Mouse (Mus musculus) WW6 (cell line): Measurements from ENCODE around the gene Zfp69.

Experiments
- DNase-seq: peaks from one replicate; pipeline ENCODE4 v3.0.0-alpha.2; 2013; ENCODE audit warnings: low read depth, low spot score

Zfp69 gene

GRCm38 (mm10) chr4:120925386-120925785 lies 26.1 kb downstream of the Zfp69 start:
- no peak for DNase-seq

GRCm38 (mm10) chr4:120924554-120925299 lies 26.8 kb downstream of the Zfp69 start, which contains the start of gene Exo5:
Gene Exo5, minus strand, starts transcription at chr4:120925017.
- DNase-seq, result peak; percentile 80

- no peak for DNase-seq
These were observed 30.0 kb downstream of the Zfp69 start for GRCm38 (mm10) chr4:120921461-120921860.

- no peak for DNase-seq
These were observed 37.0 kb downstream of the Zfp69 start for GRCm38 (mm10) chr4:120914501-120914900.

- no peak for DNase-seq
These were observed 37.6 kb downstream of the Zfp69 start for GRCm38 (mm10) chr4:120913861-120914260.

- DNase-seq, result no peak
These were observed 38.1 kb downstream of the Zfp69 start for GRCm38 (mm10) chr4:120913443-120913842.

GRCm38 (mm10) chr4:120912866-120913265 lies 38.6 kb downstream of the Zfp69 start:
- no peak for DNase-seq

GRCm38 (mm10) chr4:120911086-120911485 lies 40.4 kb downstream of the Zfp69 start:
- no peak for DNase-seq

- DNase-seq, result peak; percentile 61
These were observed 41.8 kb downstream of the Zfp69 start for GRCm38 (mm10) chr4:120909558-120910150.

- no peak for DNase-seq
These were observed 45.9 kb downstream of the Zfp69 start for GRCm38 (mm10) chr4:120905644-120906043.

- no peak for DNase-seq
These were observed 47.0 kb downstream of the Zfp69 start for GRCm38 (mm10) chr4:120904533-120904932.

GRCm38 (mm10) chr4:120895810-120896584 lies 55.5 kb downstream of the Zfp69 start:
- no peak for DNase-seq

GRCm38 (mm10) chr4:120895226-120895625 lies 56.3 kb downstream of the Zfp69 start:
- DNase-seq, result no peak

- no peak for DNase-seq
These were observed 56.9 kb downstream of the Zfp69 start for GRCm38 (mm10) chr4:120894584-120894983.

- DNase-seq, result no peak
These were observed 57.7 kb downstream of the Zfp69 start for GRCm38 (mm10) chr4:120893656-120894401.

- DNase-seq, result no peak
These were observed 59.0 kb downstream of the Zfp69 start for GRCm38 (mm10) chr4:120892516-120892915.

GRCm38 (mm10) chr4:120891960-120892359 lies 59.5 kb downstream of the Zfp69 start:
- DNase-seq, result no peak

GRCm38 (mm10) chr4:120890754-120891440 lies 60.6 kb downstream of the Zfp69 start:
- no peak for DNase-seq

GRCm38 (mm10) chr4:120888884-120889283 lies 62.6 kb downstream of the Zfp69 start:
- DNase-seq, result no peak

- no peak for DNase-seq
These were observed 64.0 kb downstream of the Zfp69 start for GRCm38 (mm10) chr4:120887381-120888112.
